Mouse (Mus musculus): ENCODE data around the gene Zfp949. TPM values are rescaled to one million over a fixed set of nuclear protein-coding genes. Genes with fewer than 3 reads are reported as not detected.
A peak's percentile ranks its signal among the peaks of the same experiment; 100 is the strongest.

Zfp949 gene
- 10 to 100 TPM; 10.3 to 11.3 TPM for total RNA-seq (2021)
- long read RNA-seq, experiment 1, partial matches to known transcripts = 1 of 4 reads
- long read RNA-seq, experiment 1, other reads (novel, unspliced or antisense) = 2 of 4 reads
- long read RNA-seq, experiment 2, partial matches to known transcripts = 3 of 6 reads
- long read RNA-seq, experiment 2, other reads (novel, unspliced or antisense) = 3 of 6 reads

DNA sequence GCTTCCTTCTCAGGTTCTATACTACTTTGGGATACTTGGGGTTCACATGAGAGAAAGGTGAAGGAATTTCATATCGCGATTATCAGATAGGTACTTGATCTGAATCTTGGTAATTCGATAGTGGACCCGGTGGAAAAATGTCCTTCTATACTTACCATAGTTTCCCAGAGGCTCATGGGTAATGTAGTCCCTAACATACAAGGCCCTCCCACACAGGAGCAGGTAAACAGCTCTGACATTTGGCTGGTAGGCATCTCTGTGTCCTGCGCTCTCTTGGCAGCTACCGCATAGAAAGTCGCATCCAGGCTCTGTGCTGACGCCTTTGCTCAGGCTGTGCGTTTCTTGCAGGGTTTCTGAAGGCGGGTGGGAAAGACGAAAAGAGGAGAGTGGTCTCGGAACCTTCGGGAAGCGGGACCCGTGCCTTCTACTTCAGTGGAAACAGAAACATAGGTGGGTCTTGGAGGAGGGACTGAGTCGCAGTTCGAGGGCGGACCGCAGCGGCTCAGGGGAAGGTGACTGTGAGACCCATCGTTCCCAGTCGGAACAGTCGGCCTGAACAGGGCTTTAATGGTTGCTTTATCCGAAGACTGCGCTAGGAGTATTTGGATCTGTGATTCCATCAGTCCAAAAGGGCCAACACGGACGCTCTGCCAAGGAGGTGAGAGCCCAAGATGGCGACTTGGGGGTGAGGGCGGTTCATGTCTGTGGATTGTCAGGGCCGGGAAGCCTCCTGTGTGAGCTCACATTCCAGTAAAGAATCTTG lies at the start of gene Zfp949:
Gene Zfp949, plus strand, starts transcription at position 170 of the 763 bp plus-strand sequence.
- peak; percentile 38 to 61 for DNase-seq (ENCODE audit: low spot score in 2 of 2)

DNA sequence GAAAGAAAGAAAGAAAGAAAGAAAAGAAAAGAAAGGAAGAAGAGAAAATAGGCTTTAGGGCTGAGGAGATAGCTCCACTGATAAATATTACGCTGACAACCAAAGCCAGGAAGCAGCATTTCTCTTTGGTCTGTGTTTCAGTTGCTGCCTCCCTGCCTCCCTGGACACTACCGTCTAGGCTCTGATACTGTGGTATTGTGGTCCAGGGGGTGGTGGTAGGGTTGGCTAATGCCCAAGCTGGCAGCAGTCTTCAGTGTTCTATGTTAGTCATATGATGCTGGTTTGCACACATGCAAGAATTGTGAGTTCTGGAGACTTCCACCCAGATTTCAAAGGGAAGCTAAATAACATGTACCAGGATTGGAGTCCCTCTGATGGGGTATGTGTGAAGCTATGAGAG lies 47.7 kb upstream of the Zfp949 start:
- no peak for DNase-seq (ENCODE audit: low spot score in 2 of 2)

DNA sequence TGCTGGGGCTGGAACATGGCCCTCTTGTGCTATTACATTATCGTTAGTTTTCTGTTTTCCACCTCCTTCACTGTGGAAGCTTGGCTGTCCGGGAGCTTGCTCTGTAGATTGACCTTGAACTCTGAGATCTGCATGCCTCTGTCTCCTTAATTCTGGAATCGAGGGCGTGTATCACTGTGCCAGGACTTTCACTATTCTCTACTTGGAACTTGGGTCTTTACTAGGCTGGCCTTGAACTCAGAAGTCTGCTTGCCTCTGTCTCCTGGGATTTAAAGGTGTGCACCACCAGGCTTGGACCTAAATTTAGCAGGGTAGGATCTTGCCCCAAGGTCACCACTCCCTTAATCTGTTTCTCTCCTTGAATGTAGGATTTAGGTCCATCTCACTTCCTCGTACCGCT lies 46.0 kb upstream of the Zfp949 start:
- no peak for DNase-seq (ENCODE audit: low spot score in 2 of 2)

DNA sequence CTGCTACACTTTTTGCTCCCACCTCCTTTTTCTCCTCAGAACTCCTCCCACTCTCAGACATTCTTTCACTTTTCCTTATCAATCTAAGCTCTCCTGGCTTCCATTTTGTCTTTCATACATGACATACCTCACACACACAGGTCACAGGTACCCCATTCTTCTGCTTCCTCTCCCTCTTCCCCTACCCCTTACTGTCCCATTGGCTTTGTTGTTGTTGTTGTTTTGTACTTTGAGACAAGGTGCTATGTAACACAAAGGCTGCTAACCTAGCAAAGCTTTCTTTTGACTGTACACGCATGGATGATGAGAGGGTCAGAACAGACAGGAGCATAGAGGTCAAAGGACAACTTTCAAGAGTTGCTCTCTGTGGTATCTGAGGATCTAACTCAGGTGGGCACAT lies 32.3 kb upstream of the Zfp949 start:
- no peak for DNase-seq (ENCODE audit: low spot score in 2 of 2)

DNA sequence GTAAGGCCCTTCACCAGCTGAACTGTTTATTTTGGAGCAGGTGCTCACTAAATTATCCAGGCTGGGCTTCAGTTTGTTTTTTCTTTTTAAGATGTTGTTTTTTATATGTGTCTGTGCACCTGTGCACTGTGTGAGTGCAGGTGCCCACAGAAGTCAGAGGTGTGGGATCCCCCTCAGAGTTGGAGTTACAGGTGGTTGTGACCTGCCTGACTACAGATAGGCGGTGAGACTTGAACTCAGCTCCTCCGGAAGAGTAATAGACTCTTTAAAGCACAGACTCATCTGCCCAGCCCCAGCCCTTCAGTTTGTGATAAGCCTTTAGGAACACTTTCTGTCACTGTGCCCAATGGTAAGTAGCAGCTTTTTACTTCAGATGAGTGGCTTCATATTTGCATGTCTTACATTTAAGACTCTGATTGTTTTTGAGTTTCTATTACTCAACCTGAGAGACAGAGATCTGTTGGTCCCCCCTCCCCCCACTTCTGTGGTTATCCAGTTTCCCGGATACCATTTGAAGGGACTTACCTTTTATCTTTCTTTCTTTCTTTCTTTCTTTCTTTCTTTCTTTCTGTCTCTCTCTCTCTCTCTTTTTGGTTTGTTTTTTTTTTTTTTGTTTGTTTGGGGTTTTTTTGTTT lies 31.3 kb upstream of the Zfp949 start:
- no peak for DNase-seq (ENCODE audit: low spot score in 2 of 2)

DNA sequence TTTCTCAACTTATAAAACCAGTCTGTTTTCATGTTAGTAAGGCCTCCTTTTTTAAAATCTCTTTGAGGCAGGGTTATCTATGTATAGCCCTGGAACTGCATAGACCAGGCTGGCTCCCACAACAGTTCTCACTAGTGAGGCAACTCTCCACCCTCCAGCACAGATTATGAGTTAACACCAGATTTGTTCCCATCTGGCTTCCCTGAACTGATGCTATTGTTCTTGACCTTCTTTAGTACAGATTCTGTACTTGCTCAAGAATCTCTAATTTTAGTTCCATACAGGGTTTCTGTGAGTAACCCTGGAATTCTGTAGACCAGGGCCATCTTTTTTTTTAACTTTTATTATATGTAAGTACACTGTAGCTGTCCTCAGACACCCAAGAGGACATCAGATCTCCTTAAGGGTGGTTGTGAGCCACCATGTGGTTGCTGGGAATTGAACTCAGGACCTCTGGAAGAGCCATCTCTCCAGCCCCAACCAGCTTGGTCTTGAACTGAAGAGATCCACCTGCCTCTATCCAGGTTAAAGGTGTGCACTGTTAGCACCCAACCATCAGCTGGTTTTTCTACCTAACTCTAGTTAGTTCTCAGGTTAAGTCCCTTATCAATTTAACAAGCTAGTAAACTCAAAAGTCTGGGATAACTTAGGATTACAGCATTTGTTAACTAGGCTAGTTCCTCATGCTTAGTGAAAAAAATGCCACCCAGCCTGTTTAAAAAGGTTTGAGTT lies 28.3 kb upstream of the Zfp949 start:
- DNase-seq (ENCODE audit: low spot score in 2 of 2) = no peak

DNA sequence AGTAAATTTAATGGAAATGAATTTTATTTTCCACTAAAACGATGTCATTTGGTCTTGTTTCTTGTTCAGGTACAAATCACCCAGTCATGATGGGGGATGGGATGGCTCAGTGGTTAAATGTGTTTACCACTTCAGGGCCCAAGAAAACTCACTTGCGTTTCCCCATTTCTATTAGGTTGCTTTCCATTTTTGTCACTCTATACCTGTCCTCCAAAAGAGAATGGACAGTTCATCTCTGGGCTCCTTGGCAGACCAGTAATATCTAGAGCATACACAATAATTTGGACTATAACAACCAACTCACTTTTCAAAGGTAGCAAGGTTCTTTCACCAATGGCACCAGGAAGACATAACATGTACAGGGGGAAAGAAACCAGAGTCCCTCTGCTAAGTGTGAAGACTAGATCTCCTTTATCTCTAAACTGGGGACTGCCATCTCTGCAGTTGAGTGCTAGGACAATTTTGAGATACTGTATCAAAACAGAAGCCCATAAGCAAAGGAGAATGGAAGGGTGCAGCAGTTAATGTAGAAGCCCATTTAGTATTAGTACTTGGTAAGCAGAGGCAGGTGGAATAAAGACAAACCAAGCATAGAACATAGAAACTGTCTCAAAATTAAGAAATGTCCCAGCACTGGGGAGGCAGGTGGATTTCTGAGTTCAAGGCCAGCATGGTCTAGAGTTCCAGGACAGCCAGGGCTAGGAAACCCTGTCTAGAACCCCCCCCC lies 27.5 kb upstream of the Zfp949 start:
- DNase-seq (ENCODE audit: low spot score in 2 of 2) = no peak

DNA sequence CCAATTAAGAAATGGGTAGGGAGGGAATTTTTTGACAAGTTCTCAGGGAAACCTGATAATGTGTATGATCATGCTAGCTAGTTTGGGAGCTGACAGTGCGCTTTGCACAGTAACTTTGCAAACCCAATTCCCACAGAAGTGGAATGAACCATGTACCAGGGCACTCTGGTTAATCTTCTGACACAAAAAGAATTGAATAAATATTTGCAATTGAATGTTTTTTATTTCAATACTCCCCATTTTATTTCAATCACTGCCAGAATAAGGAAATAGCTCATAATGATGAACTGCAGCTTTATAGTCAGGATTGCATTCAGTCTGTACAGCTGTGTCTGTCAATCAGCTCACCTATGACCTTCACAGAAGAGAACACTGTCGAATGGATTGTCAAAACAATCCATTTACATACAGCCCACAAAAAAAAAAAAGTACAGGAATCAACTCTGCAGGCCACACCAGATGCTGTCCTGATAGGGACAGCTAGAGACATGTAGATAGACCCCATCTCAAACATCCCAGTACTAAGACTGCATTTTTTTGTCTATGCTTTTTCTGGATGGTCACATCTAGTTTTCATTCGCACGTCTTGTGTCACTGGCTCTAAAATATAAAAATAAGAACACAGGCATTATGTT lies 26.9 kb upstream of the Zfp949 start:
- DNase-seq (ENCODE audit: low spot score in 2 of 2) = no peak

DNA sequence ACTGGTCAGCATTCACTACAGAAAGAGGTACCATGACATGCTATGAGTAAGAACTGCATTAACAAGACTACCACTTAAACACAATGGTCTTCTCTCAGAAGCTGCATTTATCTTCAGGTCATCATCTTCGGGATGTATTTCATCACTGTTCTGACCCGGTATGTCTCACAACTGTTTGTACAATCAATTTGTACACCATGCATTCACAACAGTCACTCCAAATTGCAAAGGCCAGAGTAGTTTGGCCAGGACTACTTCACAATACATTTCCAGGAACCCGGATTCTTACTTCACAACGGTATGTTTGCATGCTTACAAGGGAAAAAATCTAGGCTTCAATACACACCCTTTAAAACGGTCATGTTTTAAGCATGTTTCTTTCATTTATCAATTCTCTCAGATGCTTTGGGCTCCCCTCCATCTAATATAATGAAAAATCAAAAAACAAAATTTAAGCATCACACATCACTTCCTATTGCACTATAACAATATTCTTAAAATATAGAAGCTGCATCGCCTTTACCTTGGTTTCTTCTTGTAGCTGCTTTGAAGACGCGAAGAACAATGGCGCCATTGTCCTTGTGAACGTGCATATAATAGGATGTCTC lies 25.8 kb upstream of the Zfp949 start:
- DNase-seq (ENCODE audit: low spot score in 2 of 2) = no peak

DNA sequence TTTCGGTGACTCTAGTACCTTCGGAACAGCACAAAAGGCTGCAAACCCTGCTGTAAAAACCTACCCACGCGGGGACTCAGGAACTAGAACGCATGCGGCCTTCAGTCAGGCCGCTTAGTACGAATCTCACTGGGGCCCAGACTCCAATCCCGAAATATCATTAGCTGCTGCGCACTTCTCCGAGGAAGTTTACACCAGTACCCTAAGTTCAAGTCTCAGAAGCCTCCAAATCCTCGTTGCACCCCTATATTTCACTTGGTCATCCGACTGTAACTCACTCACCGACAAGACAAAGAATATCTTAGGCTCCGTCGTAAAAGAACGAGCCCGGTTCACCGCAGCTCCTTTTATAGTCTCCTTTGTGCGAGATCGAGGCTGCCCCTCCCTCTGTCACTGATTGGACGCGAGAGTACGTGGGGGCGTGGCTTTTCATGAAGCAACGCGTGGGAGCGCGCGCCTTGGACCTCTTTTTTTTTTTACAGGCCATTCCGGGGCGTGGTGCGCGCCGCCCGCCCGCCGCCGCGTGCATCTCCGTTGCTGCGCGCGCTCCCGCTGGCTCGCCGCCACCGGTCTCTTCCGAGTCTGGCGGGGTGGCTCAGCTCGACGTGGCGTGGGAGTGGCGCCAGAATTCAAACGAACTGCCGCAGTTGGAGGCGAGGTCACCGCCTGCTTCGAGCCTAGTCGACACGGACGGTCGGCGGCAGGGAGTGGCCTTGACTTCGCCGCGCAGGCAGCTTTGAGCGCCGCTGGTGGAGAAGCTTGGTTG lies 25.1 kb upstream of the Zfp949 start:
- DNase-seq (ENCODE audit: low spot score in 2 of 2) = peak; percentile 94

DNA sequence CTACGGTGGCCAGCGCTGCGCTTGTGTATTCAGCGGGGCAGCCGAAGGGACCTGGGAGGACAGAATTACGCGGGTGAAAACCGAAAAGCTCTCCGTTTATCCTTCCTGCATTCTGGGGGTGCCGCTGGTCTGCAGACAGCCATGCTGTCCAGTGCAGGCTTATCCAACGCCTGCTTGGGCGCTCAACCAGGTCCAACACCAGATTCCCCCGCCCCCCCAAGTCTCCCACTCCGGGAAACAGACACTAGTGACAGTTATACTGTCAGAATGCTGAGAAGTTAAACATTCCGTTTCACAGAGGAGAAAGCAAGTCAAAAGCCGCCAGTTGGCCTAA lies 24.5 kb upstream of the Zfp949 start:
- no peak for DNase-seq (ENCODE audit: low spot score in 2 of 2)

DNA sequence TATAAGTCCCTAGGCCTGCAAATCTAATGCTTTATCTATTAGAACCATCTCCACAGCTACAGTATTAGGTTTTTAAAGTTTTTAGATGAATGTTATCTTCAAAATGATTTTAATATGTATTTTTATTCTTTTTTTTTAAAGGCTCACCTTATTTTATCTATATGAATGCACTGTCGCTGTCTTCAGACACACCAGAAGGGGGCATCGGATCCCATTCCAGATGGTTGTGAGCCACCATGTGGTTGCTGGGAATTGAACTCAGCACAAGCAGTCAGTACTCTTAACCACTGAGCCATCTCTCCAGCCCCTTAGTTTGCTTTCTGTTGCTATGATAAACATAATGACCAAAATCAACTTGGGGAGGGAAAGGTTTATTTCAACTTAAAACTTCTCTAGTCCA lies 23.5 kb upstream of the Zfp949 start:
- DNase-seq (ENCODE audit: low spot score in 2 of 2) = no peak

DNA sequence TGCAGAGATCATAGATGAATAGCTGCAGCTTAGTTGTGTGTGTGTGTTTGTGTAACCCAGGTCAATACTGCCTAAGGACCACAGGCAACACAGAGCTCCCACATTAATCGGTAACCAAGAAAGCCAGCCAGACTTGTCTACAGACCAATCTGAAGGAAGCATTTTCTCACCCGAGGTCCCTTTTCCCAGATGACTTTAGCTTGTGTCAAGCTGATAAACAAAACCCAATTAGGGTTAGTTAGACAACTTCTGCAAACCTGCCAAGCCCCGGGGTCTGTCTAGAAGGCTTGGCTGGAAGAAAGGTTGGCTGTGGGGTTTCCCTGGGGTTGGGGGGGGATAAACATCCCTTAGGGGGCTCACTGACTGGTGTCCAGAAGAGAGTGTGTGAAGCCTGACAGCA lies 23.0 kb upstream of the Zfp949 start:
- DNase-seq (ENCODE audit: low spot score in 2 of 2) = no peak

DNA sequence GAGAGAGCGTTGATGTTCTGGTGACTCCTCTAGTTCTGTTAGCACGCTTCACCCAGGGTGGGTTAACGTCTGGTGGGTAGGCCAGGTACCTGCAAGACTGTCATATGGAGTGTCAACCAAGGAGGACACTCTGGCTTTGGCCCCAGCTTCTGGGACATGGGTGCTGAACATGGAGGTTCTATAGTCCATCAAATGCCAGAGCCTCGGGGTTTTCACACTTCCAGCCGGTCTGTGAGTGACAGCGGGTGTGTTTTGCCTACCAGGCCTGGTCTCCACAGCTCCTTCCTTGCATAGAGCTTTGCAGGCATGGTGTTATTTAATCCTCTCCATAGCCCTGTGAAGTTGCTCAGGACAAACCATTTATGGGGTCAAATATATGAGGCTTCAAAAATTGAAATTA lies 22.5 kb upstream of the Zfp949 start:
- no peak for DNase-seq (ENCODE audit: low spot score in 2 of 2)

DNA sequence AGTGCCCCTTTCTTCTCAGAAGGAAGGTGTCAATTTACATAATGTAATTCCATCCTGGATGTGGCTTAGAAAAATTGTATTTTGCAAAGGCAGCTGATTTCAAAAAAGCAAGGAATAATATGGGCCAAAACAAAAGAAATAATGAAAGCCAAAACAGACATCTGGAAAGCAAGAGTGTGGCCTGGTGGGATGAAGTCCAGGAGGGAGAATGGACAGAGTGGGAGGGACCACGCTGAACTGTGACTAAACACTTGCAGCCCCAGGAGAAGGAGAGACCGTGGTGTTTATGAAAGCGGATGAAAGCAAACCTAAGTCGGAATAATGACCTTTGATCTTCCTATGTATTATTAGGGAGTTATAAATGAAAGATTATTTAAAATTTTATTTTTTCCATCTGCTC lies 19.9 kb upstream of the Zfp949 start:
- DNase-seq (ENCODE audit: low spot score in 2 of 2) = no peak

DNA sequence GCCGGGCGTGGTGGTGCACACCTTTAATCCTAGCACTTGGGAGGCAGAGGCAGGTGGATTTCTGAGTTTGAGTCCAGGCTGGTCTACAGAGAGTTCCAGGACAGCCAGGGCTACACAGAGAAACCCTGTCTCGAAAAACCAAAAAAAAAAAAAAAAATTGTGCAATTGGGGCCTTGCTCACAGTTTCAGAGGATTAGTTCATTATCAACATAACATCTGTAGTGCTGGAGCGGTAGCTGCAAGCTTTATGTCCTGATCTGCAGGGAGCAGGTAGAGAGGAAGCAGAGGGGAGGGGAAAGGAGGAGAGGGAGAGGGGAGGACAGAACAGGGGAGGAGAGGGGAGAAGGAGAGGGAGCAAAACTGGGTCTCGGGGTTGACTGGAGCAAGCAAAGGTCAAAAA lies 19.1 kb upstream of the Zfp949 start:
- DNase-seq (ENCODE audit: low spot score in 2 of 2) = no peak

DNA sequence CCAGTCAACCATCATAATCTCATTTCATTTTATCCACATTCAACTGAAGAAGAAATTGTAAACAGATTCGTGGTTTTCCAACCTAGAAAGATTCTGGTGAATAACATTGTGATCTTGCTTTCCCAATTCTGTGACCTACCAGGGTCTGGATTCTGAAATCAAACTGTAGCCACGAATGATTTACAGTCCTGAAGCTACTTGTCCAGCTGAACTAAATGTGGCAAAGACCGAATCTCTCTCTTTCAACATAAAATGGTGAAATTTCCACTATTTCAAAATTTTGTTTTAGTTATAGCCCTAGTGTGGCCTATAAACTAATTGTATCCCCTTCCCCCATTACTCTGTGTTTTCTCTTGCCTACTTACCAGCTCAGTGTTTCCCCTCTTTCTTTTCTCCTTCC lies 18.2 kb upstream of the Zfp949 start:
- DNase-seq (ENCODE audit: low spot score in 2 of 2) = no peak

DNA sequence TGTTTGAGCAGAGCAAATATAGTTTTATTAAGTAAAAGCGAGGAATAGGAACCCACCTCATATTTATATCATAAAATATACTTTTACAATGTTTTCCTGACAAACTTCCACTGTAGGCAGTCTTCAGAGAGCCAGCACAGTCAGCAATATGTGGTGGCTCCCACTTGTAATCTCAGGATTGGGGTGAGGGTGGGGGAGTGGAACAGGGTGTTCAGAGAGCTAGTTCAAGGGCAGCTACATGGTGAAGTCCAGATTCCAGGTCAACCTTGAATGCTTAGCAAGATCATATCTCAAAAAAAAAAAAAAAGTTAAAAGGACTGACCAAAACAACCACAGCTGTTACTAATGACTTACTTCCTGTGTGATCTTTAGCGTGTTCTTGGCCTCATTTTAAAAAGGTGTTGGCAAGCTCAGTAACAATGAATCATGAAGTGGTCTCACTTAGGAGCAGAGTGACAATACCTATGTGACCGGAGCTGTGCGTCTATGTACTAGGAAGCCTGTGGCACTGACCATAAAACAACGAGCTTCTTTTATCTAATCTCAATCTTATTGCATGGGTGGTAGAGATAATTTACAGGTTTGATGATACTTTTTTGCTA lies 17.7 kb upstream of the Zfp949 start:
- DNase-seq (ENCODE audit: low spot score in 2 of 2) = no peak

DNA sequence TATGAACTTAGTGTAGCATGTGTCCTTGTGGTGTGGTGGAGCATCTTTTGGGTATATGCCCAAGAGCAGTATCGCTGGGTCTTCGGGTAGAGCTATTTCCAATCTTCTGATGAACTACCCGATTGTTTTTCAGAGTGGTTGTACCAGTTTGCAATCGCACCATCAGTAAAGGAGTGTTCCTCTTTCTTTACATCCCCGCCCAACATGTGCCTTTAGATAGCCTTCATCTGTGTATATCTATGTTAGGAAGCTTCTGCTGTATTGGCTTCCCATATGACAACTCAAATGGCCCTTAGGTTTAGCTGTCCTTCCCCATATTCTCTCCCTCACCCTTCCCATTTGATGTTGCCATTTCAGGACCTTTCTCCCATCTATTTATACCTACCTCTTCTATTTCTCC lies 13.7 kb upstream of the Zfp949 start:
- DNase-seq (ENCODE audit: low spot score in 2 of 2) = no peak
